Mouse (Mus musculus) thymus, postnatal 14 days (tissue): ENCODE data around the gene Tfeb.

Experiments
- DNase-seq: peaks from one replicate; pipeline ENCODE4 v3.0.0; 2021

The Tfeb gene

GRCm38 (mm10) chr17:47756366-47756765 lies 19.5 kb downstream of the Tfeb start:
- DNase-seq: no peak

GRCm38 (mm10) chr17:47757056-47757610 lies 20.3 kb downstream of the Tfeb start:
- DNase-seq: no peak

- no peak for DNase-seq
Measured at GRCm38 (mm10) chr17:47759702-47760410, 23.0 kb downstream of the Tfeb start.

GRCm38 (mm10) chr17:47762028-47762427 lies 25.2 kb downstream of the Tfeb start:
- DNase-seq: no peak

- no peak for DNase-seq
Measured at GRCm38 (mm10) chr17:47762518-47763340, 25.9 kb downstream of the Tfeb start.

GRCm38 (mm10) chr17:47765986-47766385 lies 29.2 kb downstream of the Tfeb start:
- no peak for DNase-seq

GRCm38 (mm10) chr17:47766407-47767043 lies 29.7 kb downstream of the Tfeb start:
- DNase-seq: no peak

- no peak for DNase-seq
Measured at GRCm38 (mm10) chr17:47767081-47767455, 30.2 kb downstream of the Tfeb start.

- no peak for DNase-seq
Measured at GRCm38 (mm10) chr17:47767456-47768141, 30.8 kb downstream of the Tfeb start.

- DNase-seq: peak; percentile 41
Measured at GRCm38 (mm10) chr17:47768707-47769276, 32.0 kb downstream of the Tfeb start.

- no peak for DNase-seq
Measured at GRCm38 (mm10) chr17:47769389-47770299, 32.8 kb downstream of the Tfeb start.

GRCm38 (mm10) chr17:47773604-47774003 lies 36.8 kb downstream of the Tfeb start:
- DNase-seq: no peak

- DNase-seq: no peak
Measured at GRCm38 (mm10) chr17:47777141-47777540, 40.3 kb downstream of the Tfeb start.

GRCm38 (mm10) chr17:47780470-47780869 lies 43.6 kb downstream of the Tfeb start:
- DNase-seq: no peak

GRCm38 (mm10) chr17:47782486-47782885 lies 45.7 kb downstream of the Tfeb start:
- no peak for DNase-seq

- no peak for DNase-seq
Measured at GRCm38 (mm10) chr17:47783445-47784223, 46.8 kb downstream of the Tfeb start.

GRCm38 (mm10) chr17:47784411-47784810 lies 47.6 kb downstream of the Tfeb start:
- no peak for DNase-seq

- no peak for DNase-seq
Measured at GRCm38 (mm10) chr17:47787632-47788031, 50.8 kb downstream of the Tfeb start.

GRCm38 (mm10) chr17:47788306-47788705 lies 51.5 kb downstream of the Tfeb start:
- DNase-seq: no peak

- no peak for DNase-seq
Measured at GRCm38 (mm10) chr17:47788996-47789395, 52.2 kb downstream of the Tfeb start.
